Mouse (Mus musculus): ENCODE data around the gene Phlda2.
"Not testable (repeated sequence)": the region's sequence is repeated elsewhere in the genome, so short reads cannot be mapped to it uniquely, and the experiment has no call there.

Gene Phlda2

GRCm38 (mm10) chr7:143502418-143503200, at the start of gene Phlda2:
Phlda2 (minus strand) TSS chr7:143503150.
- no peak for DNase-seq

GRCm38 (mm10) chr7:143549588-143550220, 46.8 kb upstream of the Phlda2 start:
- DNase-seq = no peak

DNA sequence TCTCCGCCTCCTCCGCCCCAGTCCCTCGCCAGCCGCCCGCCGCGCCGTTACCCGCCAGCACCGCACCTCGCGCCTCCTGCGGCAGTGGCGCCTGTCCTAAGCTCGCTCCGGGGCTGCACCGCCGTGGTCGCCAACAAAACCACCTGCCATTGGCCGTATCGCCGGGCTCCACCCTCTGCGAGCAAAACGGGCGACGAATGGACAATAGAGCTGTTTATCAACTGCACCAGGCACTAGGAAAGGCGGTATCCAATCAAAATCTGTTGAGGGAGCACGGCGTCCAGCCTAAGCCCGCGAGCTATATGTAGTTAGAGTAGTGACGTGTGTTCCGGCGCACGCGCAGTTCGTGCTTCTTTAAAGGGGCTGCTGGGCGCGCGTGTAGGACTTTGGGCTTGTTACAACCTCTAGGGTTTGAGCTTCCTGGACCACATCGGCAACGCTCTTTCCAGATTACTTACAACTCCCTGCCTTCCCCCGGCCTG, 46.1 kb upstream of the Phlda2 start, which contains the start of gene Nap1l4:
TSS of gene Nap1l4 (minus strand) at position 131 of the 482 bp plus-strand sequence.
- DNase-seq = peak; percentile 97 to 98

- peak; percentile 61 to 76 for DNase-seq
Observed at GRCm38 (mm10) chr7:143548231-143548961, 45.4 kb upstream of the Phlda2 start.

DNA sequence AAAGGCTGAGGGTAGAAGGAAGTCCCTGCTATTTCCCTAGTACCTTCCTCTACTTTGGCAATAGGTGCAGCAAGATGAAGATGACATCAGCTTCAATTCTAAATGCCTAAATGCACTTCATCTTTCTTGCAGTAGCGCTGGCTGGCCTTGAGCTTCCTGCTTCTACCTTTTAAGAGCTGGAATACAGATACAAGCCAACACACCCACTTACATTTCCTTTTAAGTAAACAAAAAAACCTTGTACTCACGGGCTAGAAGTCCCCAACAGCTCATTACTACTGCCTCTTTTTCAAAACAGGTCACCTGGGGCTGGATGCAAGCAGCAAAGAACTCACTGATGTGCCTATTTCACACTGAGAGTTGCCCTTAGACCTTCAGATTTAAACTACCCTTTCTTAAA, 43.6 kb upstream of the Phlda2 start:
- no peak for DNase-seq

GRCm38 (mm10) chr7:143544368-143544767, 41.4 kb upstream of the Phlda2 start:
- no peak for DNase-seq

GRCm38 (mm10) chr7:143538671-143539070, 35.7 kb upstream of the Phlda2 start:
- no peak for DNase-seq

DNA sequence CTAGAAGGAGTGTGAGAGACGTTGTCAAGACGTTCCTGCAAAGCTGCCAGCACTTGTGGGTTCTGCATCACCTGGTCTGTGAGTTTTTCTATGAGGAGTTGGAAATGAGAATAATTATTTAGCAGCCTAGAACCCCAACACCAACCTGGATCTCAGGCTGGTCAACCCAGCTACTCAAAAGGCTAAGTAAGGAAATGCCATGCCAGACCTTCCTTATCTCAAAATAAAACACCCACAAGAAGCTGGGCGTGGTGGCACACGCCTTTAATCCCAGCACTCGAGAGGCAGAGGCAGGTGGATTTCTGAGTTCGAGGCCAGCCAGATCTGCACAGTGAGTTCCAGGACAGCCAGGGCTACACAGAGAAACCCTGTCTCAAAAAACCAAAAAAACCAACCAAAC, 35.3 kb upstream of the Phlda2 start:
- DNase-seq = not testable (repeated sequence)

GRCm38 (mm10) chr7:143536251-143536650, 33.3 kb upstream of the Phlda2 start:
- no peak for DNase-seq

GRCm38 (mm10) chr7:143533284-143533683, 30.3 kb upstream of the Phlda2 start:
- DNase-seq = no peak

- DNase-seq = no peak
Observed at GRCm38 (mm10) chr7:143532410-143532809, 29.5 kb upstream of the Phlda2 start.

- no peak for DNase-seq
Observed at GRCm38 (mm10) chr7:143519333-143519732, 16.4 kb upstream of the Phlda2 start.

DNA sequence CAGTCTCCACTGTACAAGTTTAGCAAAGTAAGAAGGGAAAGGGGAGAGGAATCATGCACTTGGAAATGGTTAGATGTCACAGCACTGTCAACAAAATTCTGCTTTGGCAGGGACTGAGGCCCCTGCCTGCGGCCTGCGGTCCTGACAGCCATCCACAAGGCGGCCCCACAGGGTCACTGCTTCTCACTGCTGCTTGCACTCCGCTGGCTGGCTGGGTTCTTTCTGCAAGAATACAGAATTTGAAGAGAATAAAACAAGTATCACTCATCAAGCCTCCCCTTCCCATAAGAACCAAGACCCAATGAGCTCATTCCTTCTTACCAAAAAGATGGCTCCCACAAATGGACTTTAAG, 11.4 kb upstream of the Phlda2 start:
- no peak for DNase-seq

GRCm38 (mm10) chr7:143513763-143514415, 10.9 kb upstream of the Phlda2 start:
- no peak for DNase-seq

DNA sequence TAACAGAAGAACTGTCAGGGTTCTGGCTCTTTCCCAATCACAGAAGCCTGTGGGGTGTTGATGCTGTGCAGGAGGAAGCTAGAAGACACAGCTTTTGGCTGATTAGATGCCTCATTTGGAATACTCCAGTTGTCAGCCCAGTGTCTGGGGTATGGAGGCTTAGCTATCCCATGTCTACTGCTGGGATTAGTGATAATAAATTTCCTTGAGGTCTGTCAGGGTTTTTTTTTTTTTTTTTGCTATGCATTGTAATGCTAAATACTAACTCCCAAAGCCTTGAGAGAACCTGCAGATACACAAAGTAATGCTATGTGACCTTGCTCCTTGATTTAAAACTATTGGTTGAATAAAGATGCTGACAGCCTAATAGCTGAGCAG, 8.4 kb upstream of the Phlda2 start:
- DNase-seq = no peak

DNA sequence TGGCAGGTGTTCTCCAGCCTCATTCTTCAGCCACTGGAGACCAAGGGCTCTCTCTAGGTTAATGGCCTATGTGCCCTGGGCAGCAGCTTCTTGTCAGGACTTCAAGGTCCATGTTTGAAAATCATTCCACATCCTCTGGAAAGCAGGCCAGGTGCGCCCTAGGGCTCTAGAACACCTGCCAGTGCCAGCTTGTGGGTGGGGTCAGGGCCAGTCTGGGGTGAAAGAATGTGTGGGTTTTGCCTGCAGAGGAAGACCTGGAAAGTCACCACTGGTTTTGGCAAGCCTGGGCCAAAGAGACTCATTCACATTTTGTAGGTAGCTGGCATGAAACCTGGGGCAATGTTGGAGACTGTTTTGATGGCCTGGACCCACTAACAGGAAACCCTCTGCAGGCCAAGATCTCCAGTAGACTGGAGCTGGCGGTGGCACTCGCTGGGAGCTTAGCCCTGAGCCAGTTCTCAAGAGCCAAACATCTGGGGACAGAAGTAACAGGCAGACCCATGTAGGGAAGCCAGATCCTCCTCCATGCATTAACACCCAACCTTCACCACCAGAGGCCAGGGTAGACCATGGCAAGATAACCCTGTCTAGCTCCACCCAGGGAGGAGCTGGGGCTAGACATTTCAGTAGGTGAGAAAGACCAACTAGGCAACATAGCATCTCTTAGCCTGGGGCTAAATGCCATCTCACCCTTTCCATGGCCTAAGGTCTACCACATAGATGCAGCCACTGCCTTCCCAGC, 7.8 kb upstream of the Phlda2 start:
- no peak for DNase-seq

DNA sequence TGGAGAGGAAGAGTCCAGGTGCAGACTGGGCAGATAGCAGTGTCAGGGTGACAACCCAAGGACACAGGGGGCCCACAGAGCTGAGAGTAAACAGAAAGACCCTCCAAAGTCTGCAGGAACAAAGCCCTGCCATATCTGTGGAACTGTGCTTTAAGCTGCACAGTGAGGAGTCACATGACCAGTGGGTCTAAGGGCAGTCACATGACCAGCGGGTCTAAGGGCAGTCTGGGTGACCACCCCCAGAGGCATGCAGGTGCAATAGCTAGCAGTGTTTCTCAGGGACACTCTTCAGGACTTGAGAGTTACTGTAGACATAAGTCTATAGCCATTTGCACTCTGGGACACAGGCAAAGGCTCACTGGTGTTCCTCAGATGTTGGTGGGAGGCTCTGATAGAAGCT, 6.6 kb upstream of the Phlda2 start:
- DNase-seq = no peak

DNA sequence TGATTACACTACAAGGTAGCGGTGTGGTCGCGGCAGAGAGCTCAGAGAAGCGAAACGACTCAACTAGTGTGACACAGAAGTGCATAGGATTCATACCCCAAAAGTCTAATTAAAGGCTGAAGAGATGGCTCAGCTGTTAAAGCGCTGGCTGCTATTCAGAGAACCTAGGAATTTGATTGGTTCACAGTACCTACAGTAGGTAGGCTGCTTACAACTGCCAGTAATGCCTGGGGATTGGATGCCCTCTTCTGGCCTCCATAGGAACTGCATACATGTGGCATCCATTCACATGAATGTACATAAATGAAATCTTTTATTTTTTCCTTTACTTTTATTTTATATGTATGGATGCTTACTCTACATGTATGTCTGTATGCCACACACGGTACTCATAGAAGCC, 3.7 kb upstream of the Phlda2 start:
- DNase-seq = peak in 1 of 2 experiments; percentile 14

- no peak for DNase-seq
Observed at GRCm38 (mm10) chr7:143506271-143506670, 3.3 kb upstream of the Phlda2 start.

DNA sequence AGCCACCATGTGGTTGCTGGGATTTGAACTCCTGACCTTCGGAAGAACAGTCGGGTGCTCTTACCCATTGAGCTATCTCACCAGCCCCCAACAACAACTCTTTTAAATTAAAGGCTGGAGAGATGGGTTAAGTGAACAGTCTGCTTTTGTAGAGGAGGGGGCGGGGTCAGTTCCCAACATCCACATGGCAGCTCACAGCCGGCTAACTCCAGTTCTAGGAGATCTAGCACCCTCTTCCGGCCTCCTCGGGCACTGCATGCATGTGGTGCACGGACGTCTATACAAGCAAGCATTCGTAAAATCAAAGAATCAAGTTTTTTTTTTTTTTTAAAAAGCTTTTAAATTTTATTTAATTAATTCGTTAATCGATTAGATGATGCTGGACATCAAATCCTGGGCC, 2.9 kb upstream of the Phlda2 start:
- DNase-seq = peak; percentile 44 to 58

- no peak for DNase-seq
Observed at GRCm38 (mm10) chr7:143505411-143505810, 2.5 kb upstream of the Phlda2 start.

DNA sequence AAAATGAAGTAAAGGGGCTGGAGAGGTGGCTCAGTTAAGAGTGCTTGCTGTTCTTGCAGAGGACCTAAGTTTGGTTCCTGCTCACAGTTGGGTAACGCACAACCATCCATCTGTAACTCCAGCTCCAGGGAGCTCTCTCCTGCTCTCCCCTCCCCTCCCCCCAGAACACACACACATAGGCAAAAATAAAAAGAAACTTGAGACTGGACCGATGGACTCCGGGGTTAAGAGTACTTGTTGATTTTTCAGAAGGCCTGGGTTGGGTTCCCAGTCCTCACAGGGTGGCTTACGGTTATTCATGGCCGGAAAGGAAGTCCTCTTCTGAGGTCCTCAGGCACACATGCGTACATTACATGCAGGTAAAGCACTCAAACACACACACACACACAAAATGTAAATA, 976 bp upstream of the Phlda2 start:
- DNase-seq = no peak
